Mouse (Mus musculus): ENCODE data around the gene Chchd1. TPM values are rescaled to one million over a fixed set of nuclear protein-coding genes. Genes with fewer than 3 reads are reported as not detected.

Gene Chchd1
- polyA plus RNA-seq, 1 experiment from 2014 or later: 236 TPM

DNA sequence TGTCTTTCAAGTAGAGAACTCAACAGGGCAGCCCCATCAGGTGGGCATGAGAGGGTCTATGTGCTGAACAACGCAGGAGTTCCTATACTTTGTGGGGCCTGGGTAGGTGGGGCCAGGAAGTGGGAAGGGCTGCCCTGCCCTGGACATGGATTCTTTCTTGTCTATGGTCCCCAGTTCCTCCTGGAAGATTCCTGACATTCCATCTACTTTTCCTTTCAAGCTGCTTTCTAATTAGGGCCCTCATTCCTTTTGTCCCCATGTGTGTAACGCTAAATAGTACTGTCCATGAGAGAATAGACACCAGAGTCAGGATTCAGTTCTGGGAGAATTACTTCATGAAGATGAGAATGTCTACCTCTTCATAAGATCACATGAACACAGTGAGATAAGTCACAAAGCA lies 39.2 kb upstream of the Chchd1 start:
- Histone ChIP-seq H3K36me3 (peaks cover 22% of the 10 kb centered on the region; the same call in 1 of the 2 replicates), H3K4me1 (replicated peaks) (peaks cover 50% of the 10 kb centered on the region), H3K27ac (ENCODE audit: poor library complexity, severe bottlenecking) (peak overlapping the region; percentile 99), H3K9me3 (replicated peaks) (no peaks in the 10 kb centered on the region), H3K9ac (peak overlapping the region; percentile 92), H3K27me3 (replicated peaks) (no peaks in the 10 kb centered on the region), H3K4me2 (peak overlapping the region; percentile 96), H3K4me3 (peak overlapping the region; percentile 65)
- 36% methylated on average over 2 of the region's 2 CpGs for WGBS
- ATAC-seq (ENCODE audit: insufficient number of reproducible peaks, low FRiP score): no peak

DNA sequence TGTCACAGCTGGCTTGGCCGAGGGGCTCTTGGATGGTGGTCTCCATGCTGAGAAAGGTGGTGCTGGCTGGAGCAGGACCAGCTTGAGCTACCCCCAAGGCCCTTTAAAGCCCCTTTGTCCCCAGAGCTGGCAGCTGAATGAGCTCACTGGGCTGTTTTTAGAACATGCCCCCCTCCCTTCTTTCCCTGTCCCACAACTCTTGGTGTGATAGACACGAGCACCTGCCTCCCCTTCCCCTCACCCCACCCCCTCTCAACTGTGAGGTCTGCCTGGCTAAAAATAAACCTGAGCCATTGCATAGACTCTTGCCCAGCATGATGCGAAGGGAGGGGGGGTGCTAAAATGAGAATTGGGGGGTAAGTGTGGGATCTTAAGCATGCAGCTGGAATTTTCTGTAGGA lies 38.4 kb upstream of the Chchd1 start:
- peaks cover 22% of the 10 kb centered on the region; the same call in 1 of the 2 replicates for H3K36me3 ChIP-seq

DNA sequence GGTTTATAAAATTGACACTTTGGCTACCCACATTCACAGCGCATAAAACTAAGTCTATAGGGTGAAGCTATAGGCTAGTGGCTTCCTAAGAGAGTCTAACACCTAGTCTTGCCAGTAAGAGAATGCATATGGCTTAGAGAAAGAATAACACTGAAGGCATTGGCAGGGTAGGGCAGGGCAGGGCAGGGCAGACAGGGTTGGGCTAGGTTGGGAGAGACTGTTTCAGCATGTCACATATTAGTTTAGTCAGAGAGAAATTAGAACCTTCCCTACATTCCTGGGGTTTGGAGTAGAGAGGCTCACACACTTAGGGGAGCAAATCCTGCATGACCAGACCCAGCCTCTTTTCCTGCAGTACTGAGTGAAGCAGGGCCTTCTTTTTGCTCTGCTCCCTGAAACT lies 35.3 kb upstream of the Chchd1 start:
- no peak for ATAC-seq (ENCODE audit: insufficient number of reproducible peaks, low FRiP score)
- peak overlapping the region; percentile 74 for H3K9ac ChIP-seq
- peak overlapping the region; percentile 94 for H3K27ac ChIP-seq (ENCODE audit: poor library complexity, severe bottlenecking)

More for the DNA sequence above, 38.4 kb upstream of the Chchd1 start:
- Histone ChIP-seq H3K4me3 (peak overlapping the region; percentile 65), H3K27ac (ENCODE audit: poor library complexity, severe bottlenecking) (peak overlapping the region; percentile 99), H3K9ac (peak overlapping the region; percentile 92), H3K4me1 (replicated peaks) (peaks cover 56% of the 10 kb centered on the region), H3K27me3 (replicated peaks) (no peaks in the 10 kb centered on the region), H3K4me2 (peak overlapping the region; percentile 96), H3K9me3 (replicated peaks) (no peaks in the 10 kb centered on the region)
- peak; percentile 63 for ATAC-seq (ENCODE audit: insufficient number of reproducible peaks, low FRiP score)
- 18% methylated on average over 3 of the region's 3 CpGs for WGBS

DNA sequence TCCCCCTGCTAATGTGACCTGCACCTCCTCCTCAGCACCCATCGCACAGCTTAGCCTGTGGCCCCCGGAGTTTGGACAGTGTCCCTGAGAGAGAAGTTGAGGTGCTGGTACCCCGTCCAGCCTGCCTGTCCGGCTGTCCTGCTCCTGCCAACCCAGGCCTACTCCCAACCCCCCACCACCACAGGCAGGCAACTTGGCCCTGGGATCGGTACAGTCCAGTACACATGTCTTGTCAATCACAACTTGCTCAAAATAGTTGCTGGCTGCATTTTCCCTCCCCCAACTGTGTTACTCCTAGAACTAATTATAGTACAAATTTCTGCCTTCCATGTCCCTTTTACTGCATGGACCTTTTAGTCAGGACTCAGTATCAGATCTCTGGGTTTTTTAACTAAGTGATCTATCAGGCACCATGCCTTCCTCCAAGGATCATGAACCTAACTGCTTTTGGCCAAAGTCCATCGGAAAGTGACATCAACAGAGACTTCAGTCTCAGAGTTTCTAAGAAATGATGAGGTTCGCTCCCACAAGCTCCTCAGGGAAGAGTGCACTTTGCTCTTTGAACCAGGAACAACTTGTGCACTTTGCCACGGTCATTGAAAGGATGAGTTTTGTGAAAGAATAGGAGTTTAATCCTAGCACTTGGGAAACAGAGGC lies 34.5 kb upstream of the Chchd1 start, which contains the start of gene Synpo2l:
TSS of gene Synpo2l (minus strand) at position 201 of the 657 bp plus-strand sequence.
- Histone ChIP-seq H3K4me2 (peak within 1 kb of the TSS; percentile 63), H3K9ac (peak within 1 kb of the TSS; percentile 74)

More for the DNA sequence above, 35.3 kb upstream of the Chchd1 start:
- Histone ChIP-seq H3K9me3 (replicated peaks) (no peaks in the 10 kb centered on the region; the same call in 1 of the 2 replicates), H3K4me3 (peak overlapping the region; percentile 40), H3K36me3 (0 out of 2 replicates have a peak, but pooled peaks cover 3% of the 10 kb centered on the region), H3K4me1 (replicated peaks) (peaks cover 30% of the 10 kb centered on the region), H3K4me2 (peak overlapping the region; percentile 63), H3K27me3 (replicated peaks) (no peaks in the 10 kb centered on the region)
- WGBS: 57% methylated on average over 1 of the region's 1 CpGs

DNA sequence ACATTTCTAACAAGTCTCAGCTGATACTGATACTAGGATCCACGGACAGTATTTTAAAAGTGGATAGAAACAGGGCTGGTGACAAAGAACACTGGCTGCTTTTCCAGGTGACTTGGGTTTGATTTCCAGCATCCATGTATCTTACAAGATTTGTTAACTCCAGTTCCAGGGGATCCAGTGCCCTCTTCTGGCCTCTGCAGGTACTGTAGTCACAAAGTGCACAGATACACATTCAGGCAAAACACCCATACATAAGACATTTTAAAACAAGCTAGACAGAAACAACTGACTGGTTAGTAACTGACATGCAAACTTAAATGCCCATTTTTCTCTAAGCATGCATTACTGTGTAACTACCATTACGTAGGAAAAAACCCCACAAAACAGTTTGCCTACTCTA lies 29.8 kb upstream of the Chchd1 start:
- no peaks in the 10 kb centered on the region; the same call in 1 of the 2 replicates for H3K9me3 ChIP-seq (replicated peaks)
- no peak overlapping the region for H3K27ac ChIP-seq (ENCODE audit: poor library complexity, severe bottlenecking)
- H3K36me3 ChIP-seq: peaks cover 29% of the 10 kb centered on the region
- no peak for ATAC-seq (ENCODE audit: insufficient number of reproducible peaks, low FRiP score)
- no peak overlapping the region for H3K4me2 ChIP-seq
- no peak overlapping the region for H3K9ac ChIP-seq
- H3K4me1 ChIP-seq (replicated peaks): peaks cover 20% of the 10 kb centered on the region
- 92% methylated on average over 2 of the region's 2 CpGs for WGBS
- H3K27me3 ChIP-seq (replicated peaks): no peaks in the 10 kb centered on the region
- no peak overlapping the region for H3K4me3 ChIP-seq

More for the DNA sequence above, 34.5 kb upstream of the Chchd1 start, which contains the start of gene Synpo2l:
- Histone ChIP-seq H3K4me1 (replicated peaks) (peaks cover 30% of the 10 kb centered on the region), H3K4me3 (peak within 1 kb of the TSS; percentile 40), H3K36me3 (0 out of 2 replicates have a peak, but pooled peaks cover 5% of the 10 kb centered on the region), H3K27ac (ENCODE audit: poor library complexity, severe bottlenecking) (peak within 1 kb of the TSS; percentile 94), H3K27me3 (replicated peaks) (no peaks in the 10 kb centered on the region), H3K9me3 (replicated peaks) (no peaks in the 10 kb centered on the region; the same call in 1 of the 2 replicates)
- ATAC-seq (ENCODE audit: insufficient number of reproducible peaks, low FRiP score): peak; percentile 53
- 55% methylated on average over 8 of the region's 8 CpGs for WGBS

DNA sequence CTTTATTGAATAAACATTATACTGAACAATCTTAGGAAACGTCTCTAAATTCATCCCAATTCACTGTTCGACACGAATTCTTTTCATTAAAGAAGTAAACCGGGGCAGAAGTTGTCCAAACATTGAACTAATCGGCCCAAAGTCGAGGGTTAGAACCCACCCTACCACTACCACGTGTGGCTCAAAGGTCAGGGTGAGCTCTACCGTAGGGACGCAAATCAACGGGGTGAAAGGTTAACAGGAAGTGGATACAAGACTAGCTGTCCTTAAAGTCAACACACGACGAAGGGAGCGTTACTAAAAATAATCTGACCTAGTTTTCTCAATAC lies 29.1 kb upstream of the Chchd1 start:
- 10% methylated on average over 13 of the region's 13 CpGs for WGBS
- Histone ChIP-seq H3K9me3 (replicated peaks) (no peaks in the 10 kb centered on the region; the same call in 1 of the 2 replicates), H3K4me2 (peak overlapping the region; percentile 76), H3K36me3 (peaks cover 36% of the 10 kb centered on the region), H3K27me3 (replicated peaks) (no peaks in the 10 kb centered on the region), H3K4me1 (replicated peaks) (peaks cover 16% of the 10 kb centered on the region), H3K9ac (peak overlapping the region; percentile 64; the same call in 1 of the 2 replicates), H3K27ac (ENCODE audit: poor library complexity, severe bottlenecking) (peak overlapping the region; percentile 90), H3K4me3 (peak overlapping the region; percentile 72)
- ATAC-seq (ENCODE audit: insufficient number of reproducible peaks, low FRiP score): peak; percentile 52; the same call in 1 of the 2 replicates

DNA sequence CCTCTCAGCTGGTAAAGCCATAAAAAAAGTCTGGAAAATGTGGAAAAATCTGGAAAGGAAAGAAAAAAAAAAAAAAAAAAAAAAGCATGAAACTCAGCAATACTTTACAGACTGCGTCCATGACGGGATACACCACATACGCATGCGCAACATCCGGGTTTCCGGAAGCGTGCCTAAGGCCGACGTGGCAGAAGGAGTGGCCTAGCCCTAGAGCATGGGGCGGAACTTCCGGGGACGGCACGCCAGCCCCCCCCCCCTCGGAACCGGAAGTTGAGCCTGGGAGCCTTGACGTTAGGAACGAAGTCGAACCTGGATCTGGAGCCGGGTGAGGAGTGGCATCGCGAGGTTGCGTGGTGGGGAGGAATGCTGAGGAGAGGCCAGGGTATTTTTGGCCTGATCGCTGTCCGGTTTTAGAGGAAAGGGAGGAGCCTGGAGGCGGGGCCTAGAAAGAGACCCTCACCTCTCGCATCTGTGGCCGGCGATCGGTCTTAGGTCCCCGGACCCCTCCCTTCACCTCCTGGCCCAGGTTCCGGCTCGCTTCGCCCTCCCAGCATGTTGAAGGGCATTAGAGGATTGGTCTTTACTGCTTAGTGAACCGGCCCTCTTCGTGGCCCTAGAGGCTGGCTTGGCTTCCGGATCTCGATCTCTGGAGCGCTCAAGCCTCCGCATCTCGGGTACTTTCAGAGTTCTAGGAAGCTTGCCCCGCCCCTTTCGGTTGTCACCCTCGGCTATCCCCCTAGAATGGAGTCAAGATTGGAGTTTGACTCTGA lies 28.6 kb upstream of the Chchd1 start, which contains the start of gene Sec24c:
TSS of gene Sec24c (plus strand) at position 245 of the 770 bp plus-strand sequence.
- Histone ChIP-seq H3K27me3 (replicated peaks) (no peaks in the 10 kb centered on the region), H3K9me3 (replicated peaks) (no peaks in the 10 kb centered on the region; the same call in 1 of the 2 replicates), H3K27ac (ENCODE audit: poor library complexity, severe bottlenecking) (peak within 1 kb of the TSS; percentile 92), H3K4me1 (replicated peaks) (peaks cover 11% of the 10 kb centered on the region), H3K4me3 (peak within 1 kb of the TSS; percentile 72), H3K9ac (peak within 1 kb of the TSS; percentile 83), H3K4me2 (peak within 1 kb of the TSS; percentile 76), H3K36me3 (peaks cover 42% of the 10 kb centered on the region)
- WGBS: under 1% methylated on average over 43 of the region's 43 CpGs
- peak; percentile 96 for ATAC-seq (ENCODE audit: insufficient number of reproducible peaks, low FRiP score)

DNA sequence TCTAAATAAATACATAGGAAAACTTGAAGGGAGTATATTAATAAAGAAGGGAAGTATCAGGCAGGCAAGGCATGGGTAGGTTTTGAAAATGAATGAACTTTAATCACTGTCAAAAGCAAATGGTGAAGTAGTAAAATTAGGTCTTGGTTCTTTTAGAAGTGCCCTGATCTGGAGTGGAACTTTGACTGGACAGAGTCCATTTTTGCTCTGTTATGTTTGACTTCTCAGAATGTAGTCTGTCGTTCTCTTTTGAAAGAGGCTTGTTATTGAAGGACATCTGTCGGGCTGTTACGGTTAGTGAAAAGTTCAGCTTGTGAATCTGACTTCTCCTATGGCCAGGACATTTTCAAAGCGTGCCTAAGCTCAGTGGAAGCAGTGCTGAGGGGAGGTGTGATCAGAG lies 24.9 kb upstream of the Chchd1 start:
- H3K4me1 ChIP-seq (replicated peaks): peaks cover 21% of the 10 kb centered on the region
- no peak overlapping the region for H3K4me3 ChIP-seq
- no peak overlapping the region for H3K9ac ChIP-seq
- no peak overlapping the region for H3K4me2 ChIP-seq
- H3K27ac ChIP-seq (ENCODE audit: poor library complexity, severe bottlenecking): no peak overlapping the region
- peaks cover 71% of the 10 kb centered on the region for H3K36me3 ChIP-seq
- 86% methylated on average over 4 of the region's 4 CpGs for WGBS
- no peaks in the 10 kb centered on the region for H3K9me3 ChIP-seq (replicated peaks)
- no peaks in the 10 kb centered on the region for H3K27me3 ChIP-seq (replicated peaks)
- no peak for ATAC-seq (ENCODE audit: insufficient number of reproducible peaks, low FRiP score)

DNA sequence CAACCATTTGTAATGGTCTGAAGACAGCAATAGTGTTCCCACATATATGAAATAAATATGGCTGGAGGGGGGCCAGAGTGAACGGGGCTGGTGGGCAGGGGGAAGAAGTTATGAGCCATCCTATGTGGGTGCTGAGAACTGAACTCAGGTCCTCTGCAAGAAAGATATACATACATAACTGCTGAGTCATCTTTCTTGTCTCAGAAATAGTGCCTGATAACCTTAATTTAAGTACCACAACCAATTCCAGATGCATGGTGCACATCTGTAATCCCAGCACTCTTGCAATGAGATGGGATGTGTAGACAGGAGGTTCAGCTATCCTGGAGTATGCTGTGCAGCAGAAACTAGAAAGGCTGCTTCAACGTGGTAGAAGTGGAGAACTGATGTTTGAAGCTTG lies 21.1 kb upstream of the Chchd1 start:
- Histone ChIP-seq H3K36me3 (peaks cover 96% of the 10 kb centered on the region), H3K27me3 (replicated peaks) (no peaks in the 10 kb centered on the region), H3K9me3 (replicated peaks) (no peaks in the 10 kb centered on the region), H3K4me2 (no peak overlapping the region), H3K27ac (ENCODE audit: poor library complexity, severe bottlenecking) (no peak overlapping the region), H3K4me3 (no peak overlapping the region), H3K4me1 (replicated peaks) (peaks cover 10% of the 10 kb centered on the region), H3K9ac (no peak overlapping the region)
- no peak for ATAC-seq (ENCODE audit: insufficient number of reproducible peaks, low FRiP score)
- WGBS: 90% methylated on average over 2 of the region's 2 CpGs

DNA sequence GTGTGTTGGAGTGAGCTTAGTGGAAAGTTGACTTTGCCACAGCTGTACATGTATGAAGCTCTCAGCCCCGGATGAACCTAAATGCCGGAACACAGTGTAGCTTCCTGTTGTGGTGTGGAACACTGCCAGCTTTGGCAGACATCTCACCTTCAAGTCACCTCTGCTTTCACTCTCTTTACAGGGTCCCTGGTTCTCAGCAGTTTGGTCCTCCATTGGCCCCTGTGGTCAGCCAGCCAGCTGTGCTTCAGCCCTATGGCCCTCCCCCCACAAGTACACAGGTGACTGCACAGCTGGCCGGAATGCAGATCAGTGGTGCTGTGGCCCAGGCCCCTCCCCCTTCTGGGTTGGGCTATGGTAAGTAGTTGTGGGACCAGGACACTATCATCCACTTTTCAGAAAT lies 20.3 kb upstream of the Chchd1 start:
- H3K9me3 ChIP-seq (replicated peaks): no peaks in the 10 kb centered on the region
- H3K9ac ChIP-seq: no peak overlapping the region
- H3K4me3 ChIP-seq: no peak overlapping the region
- peaks cover 97% of the 10 kb centered on the region for H3K36me3 ChIP-seq
- peak; percentile 63; the same call in 1 of the 2 replicates for ATAC-seq (ENCODE audit: insufficient number of reproducible peaks, low FRiP score)
- no peaks in the 10 kb centered on the region for H3K27me3 ChIP-seq (replicated peaks)
- H3K27ac ChIP-seq (ENCODE audit: poor library complexity, severe bottlenecking): no peak overlapping the region; the same call in 1 of the 2 replicates
- no peak overlapping the region for H3K4me2 ChIP-seq
- 62% methylated on average over 3 of the region's 3 CpGs for WGBS
- H3K4me1 ChIP-seq (replicated peaks): peaks cover 10% of the 10 kb centered on the region

DNA sequence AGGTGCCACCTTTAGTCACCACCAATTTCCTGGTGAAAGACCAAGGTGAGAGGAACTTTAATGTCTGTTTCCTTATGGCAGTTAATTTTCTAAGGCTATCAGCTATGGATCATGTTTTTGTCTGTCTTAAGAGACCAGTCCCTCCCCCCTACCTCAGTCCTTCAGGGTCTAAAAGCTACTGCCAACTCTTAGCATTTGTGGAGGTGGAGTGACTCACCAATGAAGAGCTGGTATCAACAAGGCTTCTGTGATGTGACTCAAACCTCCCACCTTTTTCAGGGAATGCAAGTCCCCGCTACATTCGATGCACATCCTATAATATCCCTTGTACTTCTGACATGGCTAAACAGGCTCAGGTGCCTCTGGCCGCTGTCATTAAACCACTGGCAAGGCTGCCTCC lies 16.2 kb upstream of the Chchd1 start:
- WGBS: 94% methylated on average over 3 of the region's 3 CpGs
- Histone ChIP-seq H3K36me3 (peaks cover 98% of the 10 kb centered on the region), H3K4me1 (replicated peaks) (peaks cover 10% of the 10 kb centered on the region), H3K27me3 (replicated peaks) (no peaks in the 10 kb centered on the region), H3K4me3 (no peak overlapping the region), H3K9me3 (replicated peaks) (no peaks in the 10 kb centered on the region), H3K9ac (no peak overlapping the region), H3K4me2 (no peak overlapping the region), H3K27ac (ENCODE audit: poor library complexity, severe bottlenecking) (no peak overlapping the region)
- no peak for ATAC-seq (ENCODE audit: insufficient number of reproducible peaks, low FRiP score)

Data from heart, embryonic 12.5 days (tissue).